Mouse (Mus musculus) midbrain, embryonic 12.5 days (tissue): ENCODE data around the gene BC048562. TPM values are rescaled to one million over a fixed set of nuclear protein-coding genes. Genes with fewer than 3 reads are reported as not detected.

ENCODE experiments used
- ATAC-seq: fragments of 200-750 bp; cut with Nextera tagmentation; 2 replicates; pipeline ENCODE4 v1.8.0; 2017; ENCODE audit warnings: low read depth, moderate TSS enrichment, moderate library complexity; ENCODE audit not compliant: low FRiP score
- H3K27ac ChIP-seq: fragments of 300-500 bp; sonication (generic); replicated peaks from 2 replicates; pipeline ENCODE4 v1.5.1; 2016; ENCODE audit warnings: mild to moderate bottlenecking
- H3K27me3 ChIP-seq: fragments of 300-500 bp; sonication (generic); 2 replicates; pipeline ENCODE4 v1.6.1; 2016; ENCODE audit warnings: mild to moderate bottlenecking
- H3K36me3 ChIP-seq: fragments of 300-500 bp; sonication (generic); 2 replicates; pipeline ENCODE4 v1.6.1; 2016
- H3K4me1 ChIP-seq: fragments of 300-500 bp; sonication (generic); 2 replicates; pipeline ENCODE4 v1.6.1; 2016
- H3K4me2 ChIP-seq: fragments of 300-500 bp; sonication (generic); replicated peaks from 2 replicates; pipeline ENCODE4 v1.6.1; 2016; ENCODE audit warnings: mild to moderate bottlenecking, moderate library complexity
- H3K4me3 ChIP-seq: fragments of 300-500 bp; sonication (generic); 2 replicates; pipeline ENCODE4 v1.5.1; 2016; ENCODE audit warnings: mild to moderate bottlenecking
- H3K9ac ChIP-seq: fragments of 300-500 bp; sonication (generic); replicated peaks from 2 replicates; pipeline ENCODE4 v1.6.1; 2016; ENCODE audit warnings: mild to moderate bottlenecking, moderate library complexity
- H3K9me3 ChIP-seq: fragments of 300-500 bp; sonication (generic); 2 replicates; pipeline ENCODE4 v1.6.1; 2016; ENCODE audit warnings: mild to moderate bottlenecking
- WGBS: fragments of 180-500 bp; shearing (Covaris S2); methylation state at CpG from one replicate; pipeline ENCODE4 v1.1.7; 2016; 5-methylcytosine and 5-hydroxymethylcytosine counted together
- polyA plus RNA-seq: library from polyadenylated mRNA; unstranded; fragments of >200 nt; fragmentation: Nextera tagmentation; extraction: Ambion mirVana; gene quantifications from 2 replicates; pipeline ENCODE4 v1.2.1, GENCODE M21; 2016

BC048562 gene
- polyA plus RNA-seq = not detected in 2 replicates

- Histone ChIP-seq H3K36me3 (no peaks in the 10 kb centered on the region), H3K4me3 (no peak within 1 kb of the TSS), H3K4me2 (no peak within 1 kb of the TSS), H3K9ac (no peak within 1 kb of the TSS), H3K4me1 (peaks cover 6% of the 10 kb centered on the region; the same call in 1 of the 2 replicates), H3K27ac (no peak within 1 kb of the TSS), H3K9me3 (no peaks in the 10 kb centered on the region), H3K27me3 (no peaks in the 10 kb centered on the region)
- WGBS = 32% methylated on average over 3 of the region's 3 CpGs
- ATAC-seq = no peak
These were observed at the start of gene BC048562 for GRCm38 (mm10) chr9:108436182-108436581. Gene BC048562, plus strand, starts transcription at chr9:108436482.

GRCm38 (mm10) chr9:108386816-108387215 is 49.5 kb upstream of the BC048562 start:
- no peak overlapping the region for H3K9ac ChIP-seq
- no peak overlapping the region for H3K4me2 ChIP-seq
- no peaks in the 10 kb centered on the region for H3K4me1 ChIP-seq
- H3K4me3 ChIP-seq = no peak overlapping the region
- 91% methylated on average over 4 of the region's 4 CpGs for WGBS
- ATAC-seq = no peak
- no peaks in the 10 kb centered on the region for H3K9me3 ChIP-seq
- peaks cover 88% of the 10 kb centered on the region for H3K36me3 ChIP-seq
- H3K27ac ChIP-seq = no peak overlapping the region
- H3K27me3 ChIP-seq = no peaks in the 10 kb centered on the region

- Histone ChIP-seq H3K9me3 (no peaks in the 10 kb centered on the region), H3K4me2 (no peak overlapping the region), H3K4me3 (no peak overlapping the region), H3K36me3 (peaks cover 88% of the 10 kb centered on the region), H3K27ac (no peak overlapping the region), H3K27me3 (no peaks in the 10 kb centered on the region), H3K9ac (no peak overlapping the region), H3K4me1 (no peaks in the 10 kb centered on the region)
- no peak for ATAC-seq
- 89% methylated on average over 10 of the region's 10 CpGs for WGBS
These were observed 47.7 kb upstream of the BC048562 start for GRCm38 (mm10) chr9:108388601-108389000.

GRCm38 (mm10) chr9:108389220-108389619 is 47.1 kb upstream of the BC048562 start:
- H3K9me3 ChIP-seq = no peaks in the 10 kb centered on the region
- no peak overlapping the region for H3K4me3 ChIP-seq
- H3K27ac ChIP-seq = no peak overlapping the region
- no peaks in the 10 kb centered on the region for H3K4me1 ChIP-seq
- H3K27me3 ChIP-seq = no peaks in the 10 kb centered on the region
- WGBS = 82% methylated on average over 6 of the region's 6 CpGs
- ATAC-seq = no peak
- no peak overlapping the region for H3K4me2 ChIP-seq
- no peak overlapping the region for H3K9ac ChIP-seq
- H3K36me3 ChIP-seq = peaks cover 82% of the 10 kb centered on the region

GRCm38 (mm10) chr9:108392676-108393075 is 43.6 kb upstream of the BC048562 start, which contains the start of gene 1700102P08Rik:
Gene 1700102P08Rik, plus strand, starts transcription at chr9:108392805.
- no peak within 1 kb of the TSS for H3K27ac ChIP-seq
- peaks cover 54% of the 10 kb centered on the region for H3K36me3 ChIP-seq

GRCm38 (mm10) chr9:108394191-108394590 is 42.1 kb upstream of the BC048562 start:
- Histone ChIP-seq H3K4me3 (no peak overlapping the region), H3K9ac (no peak overlapping the region), H3K9me3 (no peaks in the 10 kb centered on the region), H3K27ac (no peak overlapping the region), H3K36me3 (peaks cover 38% of the 10 kb centered on the region), H3K4me1 (no peaks in the 10 kb centered on the region), H3K27me3 (no peaks in the 10 kb centered on the region), H3K4me2 (no peak overlapping the region)
- ATAC-seq = no peak
- WGBS = 95% methylated on average over 6 of the region's 6 CpGs

More at GRCm38 (mm10) chr9:108392676-108393075, 43.6 kb upstream of the BC048562 start, which contains the start of gene 1700102P08Rik:
- Histone ChIP-seq H3K9ac (no peak within 1 kb of the TSS), H3K4me3 (no peak within 1 kb of the TSS), H3K4me2 (no peak within 1 kb of the TSS), H3K4me1 (no peaks in the 10 kb centered on the region), H3K27me3 (no peaks in the 10 kb centered on the region), H3K9me3 (no peaks in the 10 kb centered on the region)
- 41% methylated on average over 18 of the region's 18 CpGs for WGBS
- ATAC-seq = no peak

- WGBS = 94% methylated on average over 1 of the region's 1 CpGs
- H3K4me1 ChIP-seq = no peaks in the 10 kb centered on the region
- no peaks in the 10 kb centered on the region for H3K27me3 ChIP-seq
- H3K9me3 ChIP-seq = no peaks in the 10 kb centered on the region
- peaks cover 30% of the 10 kb centered on the region for H3K36me3 ChIP-seq
- H3K9ac ChIP-seq = no peak overlapping the region
- no peak overlapping the region for H3K4me2 ChIP-seq
- no peak overlapping the region for H3K4me3 ChIP-seq
- H3K27ac ChIP-seq = no peak overlapping the region
- no peak for ATAC-seq
These were observed 40.9 kb upstream of the BC048562 start for GRCm38 (mm10) chr9:108395427-108395826.

GRCm38 (mm10) chr9:108398324-108398723 is 38.0 kb upstream of the BC048562 start:
- ATAC-seq = no peak
- H3K27ac ChIP-seq = no peak overlapping the region
- H3K36me3 ChIP-seq = peaks cover 5% of the 10 kb centered on the region
- no peaks in the 10 kb centered on the region for H3K27me3 ChIP-seq
- no peak overlapping the region for H3K9ac ChIP-seq
- no peaks in the 10 kb centered on the region for H3K9me3 ChIP-seq
- no peak overlapping the region for H3K4me3 ChIP-seq
- H3K4me1 ChIP-seq = peaks cover 11% of the 10 kb centered on the region
- WGBS = 90% methylated on average over 3 of the region's 3 CpGs
- H3K4me2 ChIP-seq = no peak overlapping the region

GRCm38 (mm10) chr9:108401186-108401960 is 34.9 kb upstream of the BC048562 start:
- Histone ChIP-seq H3K4me2 (no peak overlapping the region), H3K4me1 (peaks cover 11% of the 10 kb centered on the region), H3K36me3 (no peaks in the 10 kb centered on the region), H3K9ac (no peak overlapping the region), H3K27ac (no peak overlapping the region), H3K4me3 (no peak overlapping the region), H3K27me3 (no peaks in the 10 kb centered on the region), H3K9me3 (no peaks in the 10 kb centered on the region)
- ATAC-seq = no peak
- 53% methylated on average over 7 of the region's 7 CpGs for WGBS

GRCm38 (mm10) chr9:108403081-108403480 is 33.2 kb upstream of the BC048562 start:
- no peaks in the 10 kb centered on the region for H3K27me3 ChIP-seq
- peaks cover 11% of the 10 kb centered on the region for H3K4me1 ChIP-seq
- H3K27ac ChIP-seq = no peak overlapping the region
- WGBS = 85% methylated on average over 4 of the region's 4 CpGs
- no peak overlapping the region for H3K4me2 ChIP-seq
- H3K4me3 ChIP-seq = no peak overlapping the region
- no peak overlapping the region for H3K9ac ChIP-seq
- no peaks in the 10 kb centered on the region for H3K36me3 ChIP-seq
- no peaks in the 10 kb centered on the region for H3K9me3 ChIP-seq
- no peak for ATAC-seq

GRCm38 (mm10) chr9:108404451-108404850 is 31.8 kb upstream of the BC048562 start:
- no peak overlapping the region for H3K9ac ChIP-seq
- WGBS = 85% methylated on average over 8 of the region's 8 CpGs
- H3K4me2 ChIP-seq = no peak overlapping the region
- peaks cover 11% of the 10 kb centered on the region for H3K4me1 ChIP-seq
- ATAC-seq = no peak
- H3K4me3 ChIP-seq = no peak overlapping the region
- H3K27ac ChIP-seq = no peak overlapping the region
- H3K9me3 ChIP-seq = no peaks in the 10 kb centered on the region
- H3K27me3 ChIP-seq = no peaks in the 10 kb centered on the region
- H3K36me3 ChIP-seq = no peaks in the 10 kb centered on the region

- Histone ChIP-seq H3K36me3 (no peaks in the 10 kb centered on the region), H3K4me2 (no peak overlapping the region), H3K27me3 (no peaks in the 10 kb centered on the region), H3K27ac (no peak overlapping the region), H3K9me3 (no peaks in the 10 kb centered on the region), H3K4me1 (no peaks in the 10 kb centered on the region), H3K9ac (no peak overlapping the region), H3K4me3 (no peak overlapping the region)
- WGBS = 90% methylated on average over 4 of the region's 4 CpGs
- no peak for ATAC-seq
These were observed 26.7 kb upstream of the BC048562 start for GRCm38 (mm10) chr9:108409535-108409934.
